Mouse (Mus musculus) embryonic facial prominence, embryonic 10.5 days (tissue): ENCODE measurements around the gene Rftn2. TPM values are rescaled to one million over a fixed set of nuclear protein-coding genes. Genes with fewer than 3 reads are reported as not detected.
A peak's percentile ranks its signal among the peaks of the same experiment; 100 is the strongest.

Experiments used
- DNase-seq: peaks from one replicate; pipeline ENCODE4 v3.0.0-alpha.2; 2017; ENCODE audit warnings: low spot score
- H3K27ac ChIP-seq: fragments of 300-500 bp; sonication (generic); replicated peaks from 2 replicates; pipeline ENCODE4 v1.5.1; 2016; ENCODE audit warnings: mild to moderate bottlenecking
- H3K27me3 ChIP-seq: fragments of 300-500 bp; sonication (generic); replicated peaks from 2 replicates; pipeline ENCODE4 v1.6.1; 2016; ENCODE audit warnings: low read depth, mild to moderate bottlenecking; ENCODE audit not compliant: poor library complexity, severe bottlenecking
- H3K36me3 ChIP-seq: fragments of 300-500 bp; sonication (generic); replicated peaks from 2 replicates; pipeline ENCODE4 v1.6.1; 2016; ENCODE audit warnings: mild to moderate bottlenecking, moderate library complexity
- H3K4me1 ChIP-seq: fragments of 300-500 bp; sonication (generic); 2 replicates; pipeline ENCODE4 v1.6.1; 2016
- H3K4me3 ChIP-seq: fragments of 300-500 bp; sonication (generic); 2 replicates; pipeline ENCODE4 v1.5.1; 2016; ENCODE audit warnings: mild to moderate bottlenecking, moderate library complexity
- H3K9me3 ChIP-seq: fragments of 300-500 bp; sonication (generic); 2 replicates; pipeline ENCODE4 v1.6.1; 2016; ENCODE audit warnings: mild to moderate bottlenecking
- WGBS: fragments of 180-500 bp; shearing (Covaris S2); methylation state at CpG from one replicate; pipeline ENCODE4 v1.1.7; 2016; 5-methylcytosine and 5-hydroxymethylcytosine counted together
- polyA plus RNA-seq: library from polyadenylated mRNA; unstranded; fragments of >200 nt; fragmentation: Nextera tagmentation; extraction: Ambion mirVana; gene quantifications from 2 replicates; pipeline ENCODE4 v1.2.1, GENCODE M21; 2016

Rftn2 gene
- polyA plus RNA-seq, 1 experiment from 2014 or later = 13.6 TPM

- Histone ChIP-seq H3K4me1 (no peaks in the 10 kb centered on the region), H3K9me3 (no peaks in the 10 kb centered on the region), H3K36me3 (peaks cover 35% of the 10 kb centered on the region), H3K4me3 (no peak overlapping the region), H3K27me3 (no peaks in the 10 kb centered on the region), H3K27ac (no peak overlapping the region)
- WGBS = 96% methylated on average over 17 of the region's 17 CpGs
- no peak for DNase-seq
These were observed 65.5 kb downstream of the Rftn2 start for GRCm38 (mm10) chr1:55160831-55161638.

DNA sequence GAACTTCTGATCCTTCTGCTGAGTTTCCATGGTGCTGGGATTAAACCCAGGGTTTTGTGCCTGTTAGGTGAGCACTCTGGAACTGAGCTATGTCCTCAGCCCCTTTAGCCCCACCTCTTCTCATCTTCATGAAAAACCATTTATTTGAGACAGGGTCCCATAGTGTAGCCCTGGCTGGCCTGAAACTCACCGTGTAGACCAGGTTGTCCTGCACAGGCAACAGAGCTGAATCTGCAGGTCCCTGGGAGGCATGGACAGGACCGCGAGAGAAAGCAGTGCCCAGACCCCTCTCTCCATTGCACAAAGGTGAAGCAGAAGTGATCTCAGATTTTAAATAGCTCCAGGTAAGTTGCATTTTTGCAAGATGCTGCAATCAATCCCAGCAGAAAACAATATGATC, 66.4 kb downstream of the Rftn2 start:
- H3K27ac ChIP-seq = no peak overlapping the region
- no peak for DNase-seq
- peaks cover 44% of the 10 kb centered on the region for H3K36me3 ChIP-seq
- no peaks in the 10 kb centered on the region for H3K4me1 ChIP-seq
- H3K27me3 ChIP-seq = no peaks in the 10 kb centered on the region
- WGBS = 89% methylated on average over 3 of the region's 3 CpGs
- no peaks in the 10 kb centered on the region for H3K9me3 ChIP-seq
- no peak overlapping the region for H3K4me3 ChIP-seq

DNA sequence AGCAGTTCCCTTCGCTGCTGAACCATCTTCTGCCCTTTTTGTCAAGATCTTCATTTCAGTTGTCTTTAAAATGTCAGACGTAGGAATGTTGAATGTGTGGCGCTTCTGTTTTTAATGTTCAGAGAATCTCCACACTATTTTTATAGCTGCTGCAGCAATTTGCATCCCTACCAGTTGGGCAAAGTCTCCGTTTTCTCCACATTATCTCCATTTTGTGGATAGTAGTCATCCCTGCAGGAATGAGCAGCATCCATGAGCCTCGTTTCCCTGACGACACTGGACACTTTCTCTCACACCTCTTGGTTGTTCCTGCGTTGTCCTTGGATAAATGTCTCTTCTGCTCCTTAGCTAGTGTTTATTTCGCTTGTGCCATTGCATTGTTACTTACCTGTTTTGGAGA, 67.8 kb downstream of the Rftn2 start:
- no peak for DNase-seq
- H3K9me3 ChIP-seq = no peaks in the 10 kb centered on the region
- H3K27ac ChIP-seq = no peak overlapping the region
- H3K4me3 ChIP-seq = no peak overlapping the region
- H3K27me3 ChIP-seq = no peaks in the 10 kb centered on the region
- no peaks in the 10 kb centered on the region for H3K4me1 ChIP-seq
- 93% methylated on average over 8 of the region's 8 CpGs for WGBS
- H3K36me3 ChIP-seq = peaks cover 56% of the 10 kb centered on the region

GRCm38 (mm10) chr1:55158211-55158610, 68.4 kb downstream of the Rftn2 start:
- Histone ChIP-seq H3K36me3 (peaks cover 61% of the 10 kb centered on the region), H3K27ac (no peak overlapping the region), H3K4me1 (no peaks in the 10 kb centered on the region), H3K9me3 (no peaks in the 10 kb centered on the region), H3K4me3 (no peak overlapping the region), H3K27me3 (no peaks in the 10 kb centered on the region)
- WGBS = 88% methylated on average over 3 of the region's 3 CpGs
- DNase-seq = no peak

- no peak overlapping the region for H3K27ac ChIP-seq
- no peaks in the 10 kb centered on the region for H3K27me3 ChIP-seq
- no peak for DNase-seq
- whole genome bisulfite sequencing = 95% methylated on average over 4 of the region's 4 CpGs
- peaks cover 70% of the 10 kb centered on the region for H3K36me3 ChIP-seq
- H3K9me3 ChIP-seq = no peaks in the 10 kb centered on the region
- no peak overlapping the region for H3K4me3 ChIP-seq
- H3K4me1 ChIP-seq = no peaks in the 10 kb centered on the region
These were observed 69.3 kb downstream of the Rftn2 start for GRCm38 (mm10) chr1:55157329-55157728.

GRCm38 (mm10) chr1:55145556-55145955, 81.0 kb downstream of the Rftn2 start:
- Histone ChIP-seq H3K27ac (no peak overlapping the region), H3K4me1 (no peaks in the 10 kb centered on the region), H3K4me3 (no peak overlapping the region), H3K36me3 (peaks cover 85% of the 10 kb centered on the region), H3K9me3 (no peaks in the 10 kb centered on the region), H3K27me3 (no peaks in the 10 kb centered on the region)
- no peak for DNase-seq
- WGBS = 98% methylated on average over 7 of the region's 7 CpGs

DNA sequence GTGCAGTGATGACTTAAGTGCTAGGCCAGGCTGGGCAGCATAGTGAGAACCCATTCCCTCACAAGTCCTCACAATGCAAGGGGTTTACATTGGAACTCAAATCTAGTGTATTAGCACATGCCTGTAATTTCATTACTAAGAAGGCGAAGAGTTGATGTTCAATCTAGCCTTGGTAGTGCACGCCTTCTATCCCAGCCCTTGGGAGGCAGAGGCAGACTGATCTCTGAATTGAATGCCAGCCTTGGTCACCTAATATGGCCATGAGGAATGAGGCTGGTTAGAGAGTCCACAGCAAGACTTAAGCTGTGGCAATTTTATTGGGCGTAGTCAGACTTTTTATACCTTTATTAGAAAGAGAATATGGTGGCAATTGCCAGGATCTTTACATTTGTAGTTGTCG, 82.2 kb downstream of the Rftn2 start:
- no peaks in the 10 kb centered on the region for H3K9me3 ChIP-seq
- H3K27me3 ChIP-seq = no peaks in the 10 kb centered on the region
- peaks cover 85% of the 10 kb centered on the region for H3K36me3 ChIP-seq
- no peak for DNase-seq
- no peak overlapping the region for H3K27ac ChIP-seq
- no peaks in the 10 kb centered on the region for H3K4me1 ChIP-seq
- no peak overlapping the region for H3K4me3 ChIP-seq
- WGBS = 98% methylated on average over 4 of the region's 4 CpGs

DNA sequence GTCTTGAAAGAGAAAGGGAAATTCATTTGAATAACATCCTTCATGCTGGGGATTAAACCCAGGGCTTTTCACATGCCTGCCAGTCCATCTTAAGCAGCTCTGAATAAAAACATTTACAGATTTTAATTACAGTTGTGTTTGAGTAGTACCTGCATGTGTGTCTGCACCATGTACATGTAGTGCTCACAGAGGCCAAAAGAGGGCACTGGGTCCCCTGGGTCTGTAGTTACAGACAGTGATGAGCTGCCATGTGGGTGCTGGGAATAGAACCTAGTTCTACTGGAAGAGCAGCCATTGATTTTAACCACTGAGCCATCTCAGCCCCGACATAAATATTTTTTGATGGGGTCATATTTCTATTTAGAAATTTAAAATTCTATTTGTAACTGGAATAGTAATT, 90.7 kb downstream of the Rftn2 start:
- WGBS = 93% methylated on average over 1 of the region's 1 CpGs
- H3K36me3 ChIP-seq = peaks cover 67% of the 10 kb centered on the region

DNA sequence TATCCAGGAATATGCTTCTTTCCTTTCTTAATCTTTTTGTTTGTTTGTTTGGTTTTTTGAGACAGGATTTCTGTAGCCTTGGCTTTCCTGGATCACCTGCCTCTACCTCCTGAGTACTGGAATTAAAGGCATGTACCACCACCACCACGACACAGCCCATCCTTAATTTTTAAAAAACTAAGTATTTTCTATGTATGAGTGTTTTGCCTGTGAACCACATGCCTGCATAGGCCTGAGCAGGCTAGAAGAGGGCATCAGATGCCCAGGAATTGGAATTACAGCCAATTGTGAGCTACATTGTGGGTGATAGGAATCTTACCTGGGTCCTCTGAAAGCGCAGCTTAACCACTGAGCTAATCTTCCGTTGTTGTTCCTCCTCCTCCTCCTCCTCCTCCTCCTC, 92.3 kb downstream of the Rftn2 start:
- Histone ChIP-seq H3K27me3 (no peaks in the 10 kb centered on the region), H3K27ac (no peak overlapping the region), H3K4me1 (peaks cover 13% of the 10 kb centered on the region), H3K9me3 (no peaks in the 10 kb centered on the region), H3K4me3 (no peak overlapping the region), H3K36me3 (peaks cover 51% of the 10 kb centered on the region)
- no peak for DNase-seq
- WGBS = 94% methylated on average over 3 of the region's 3 CpGs

More for the DNA sequence above, 90.7 kb downstream of the Rftn2 start:
- Histone ChIP-seq H3K4me3 (no peak overlapping the region), H3K27me3 (no peaks in the 10 kb centered on the region), H3K4me1 (peaks cover 11% of the 10 kb centered on the region), H3K27ac (no peak overlapping the region), H3K9me3 (no peaks in the 10 kb centered on the region)
- DNase-seq = no peak

DNA sequence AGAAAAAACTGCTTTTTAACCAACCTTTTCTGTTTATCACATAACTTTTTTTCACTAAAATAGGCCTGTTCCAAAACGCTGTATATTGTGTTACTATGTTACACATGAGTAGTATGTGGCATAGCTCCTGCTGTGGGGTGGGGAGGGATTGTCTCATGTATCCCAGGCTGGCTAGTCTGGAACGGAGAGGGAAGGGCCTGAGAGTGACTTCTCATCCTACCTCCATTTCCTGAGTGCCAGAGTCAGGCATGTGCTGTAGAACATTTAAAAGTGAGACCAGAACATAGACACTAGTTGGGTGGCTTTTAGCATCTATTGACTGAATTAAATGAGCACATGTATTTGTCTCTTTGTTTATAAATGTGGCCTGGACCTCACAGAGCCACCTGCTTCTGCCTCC, 93.4 kb downstream of the Rftn2 start:
- WGBS = 80% methylated on average over 2 of the region's 2 CpGs
- H3K27me3 ChIP-seq = no peaks in the 10 kb centered on the region
- no peaks in the 10 kb centered on the region for H3K9me3 ChIP-seq
- peak overlapping the region; percentile 90; the same call in 1 of the 2 replicates for H3K4me3 ChIP-seq
- H3K27ac ChIP-seq = no peak overlapping the region
- peaks cover 40% of the 10 kb centered on the region for H3K36me3 ChIP-seq
- peaks cover 13% of the 10 kb centered on the region for H3K4me1 ChIP-seq
- no peak for DNase-seq

- H3K27ac ChIP-seq = peak overlapping the region; percentile 48; the same call in 1 of the 2 replicates
- no peaks in the 10 kb centered on the region for H3K9me3 ChIP-seq
- no peaks in the 10 kb centered on the region for H3K27me3 ChIP-seq
- H3K36me3 ChIP-seq = peaks cover 32% of the 10 kb centered on the region
- H3K4me1 ChIP-seq = peaks cover 13% of the 10 kb centered on the region
- peak overlapping the region; percentile 90 for H3K4me3 ChIP-seq
- 76% methylated on average over 4 of the region's 4 CpGs for whole genome bisulfite sequencing
- no peak for DNase-seq
These were observed 94.3 kb downstream of the Rftn2 start for GRCm38 (mm10) chr1:55132308-55132707.

DNA sequence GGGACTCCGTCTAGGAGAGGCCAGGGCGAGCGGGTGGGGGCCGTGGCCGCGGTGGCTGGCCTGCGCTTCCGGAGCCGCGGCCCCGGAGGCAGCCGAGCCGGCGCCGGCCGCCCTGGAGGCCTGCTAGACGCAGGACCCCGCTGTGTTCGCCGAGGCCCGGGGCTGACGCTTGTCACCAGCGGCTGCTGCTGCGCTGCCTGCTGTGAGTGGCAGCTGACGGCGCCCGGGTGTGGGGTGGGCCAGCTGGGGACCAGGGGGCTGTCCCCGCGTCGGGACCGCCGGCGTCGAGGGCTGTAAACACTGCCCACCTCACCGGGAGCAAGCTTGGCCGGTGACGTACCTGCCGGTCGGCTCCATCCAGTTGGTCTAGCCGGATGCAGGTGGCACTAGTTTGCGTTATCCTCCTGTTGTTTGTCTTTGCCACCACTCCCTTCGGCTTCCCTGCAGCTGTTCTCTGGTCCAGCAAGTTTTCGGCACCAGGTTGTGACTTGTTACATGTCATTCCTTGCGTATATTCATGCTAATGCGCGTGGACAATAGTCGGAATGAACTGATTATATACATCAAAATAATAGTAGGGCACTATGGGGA, 95.1 kb downstream of the Rftn2 start:
- H3K4me1 ChIP-seq = peaks cover 13% of the 10 kb centered on the region
- H3K27me3 ChIP-seq = no peaks in the 10 kb centered on the region
- peaks cover 24% of the 10 kb centered on the region for H3K36me3 ChIP-seq
- H3K4me3 ChIP-seq = peak overlapping the region; percentile 90
- no peaks in the 10 kb centered on the region for H3K9me3 ChIP-seq
- DNase-seq = no peak
- H3K27ac ChIP-seq = peak overlapping the region; percentile 99
- WGBS = under 1% methylated on average over 47 of the region's 47 CpGs

GRCm38 (mm10) chr1:55130943-55131401, 95.6 kb downstream of the Rftn2 start, which contains the start of gene Mob4:
Gene Mob4, plus strand, starts transcription at chr1:55131231.
- H3K4me3 ChIP-seq = peak within 1 kb of the TSS; percentile 90
- under 1% methylated on average over 42 of the region's 42 CpGs for WGBS
- no peaks in the 10 kb centered on the region for H3K9me3 ChIP-seq
- peaks cover 13% of the 10 kb centered on the region for H3K4me1 ChIP-seq
- peak within 1 kb of the TSS; percentile 99 for H3K27ac ChIP-seq
- H3K36me3 ChIP-seq = peaks cover 23% of the 10 kb centered on the region
- peak; percentile 96 for DNase-seq
- no peaks in the 10 kb centered on the region for H3K27me3 ChIP-seq
